Mouse (Mus musculus): ENCODE results near the gene Pkd2.

DNA sequence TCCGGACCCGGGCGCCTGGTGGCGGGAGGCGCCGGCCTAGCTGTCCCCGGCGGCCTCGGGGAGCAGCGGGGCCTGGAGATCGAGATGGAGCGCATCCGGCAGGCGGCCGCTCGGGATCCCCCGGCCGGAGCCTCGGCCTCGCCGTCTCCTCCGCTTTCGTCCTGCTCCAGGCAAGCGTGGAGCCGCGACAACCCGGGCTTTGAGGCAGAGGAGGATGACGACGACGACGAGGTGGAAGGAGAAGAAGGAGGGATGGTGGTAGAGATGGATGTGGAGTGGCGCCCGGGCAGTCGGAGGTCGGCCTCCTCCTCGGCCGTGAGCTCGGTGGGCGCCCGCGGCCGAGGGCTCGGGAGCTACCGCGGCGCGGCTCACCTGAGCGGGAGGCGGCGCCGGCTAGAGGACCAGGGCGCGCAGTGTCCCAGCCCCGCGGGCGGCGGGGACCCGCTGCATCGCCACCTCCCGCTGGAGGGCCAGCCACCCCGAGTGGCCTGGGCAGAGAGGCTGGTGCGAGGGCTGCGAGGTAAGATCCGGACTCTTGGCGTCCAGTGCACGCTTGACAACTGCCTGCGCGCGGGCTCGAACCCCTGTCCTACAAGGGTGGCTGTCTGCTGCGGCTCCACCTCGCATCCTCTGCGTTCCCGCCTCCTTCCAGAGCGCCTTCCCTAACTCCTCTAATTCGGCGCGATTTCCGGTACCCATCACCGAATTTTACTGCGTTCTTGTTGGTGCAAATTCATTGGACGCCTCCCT, 631 bp downstream of the Pkd2 start:
- no peak for TF ChIP-seq POLR2A (IDR thresholded peaks at IDR 0.05; ENCODE audit: extremely low read depth, insufficient read depth, low read length)
- no peak for TF ChIP-seq CTCF (IDR thresholded peaks at IDR 0.05; ENCODE audit: low read depth, low read length)
